Mouse (Mus musculus): ENCODE results near the gene Nudt15. TPM values are rescaled to one million over a fixed set of nuclear protein-coding genes. Genes with fewer than 3 reads are reported as not detected.

Nudt15 gene
- total RNA-seq, 2 experiments from 2014 or later: 4.6 to 5.6 TPM

- ATAC-seq (replicated peaks; ENCODE audit: poor library complexity): no peak
These were observed 39.2 kb downstream of the Nudt15 start for GRCm38 (mm10) chr14:73508630-73509395.

- ATAC-seq (replicated peaks; ENCODE audit: poor library complexity): peak; percentile 42
These were observed 40.2 kb downstream of the Nudt15 start for GRCm38 (mm10) chr14:73507702-73508376.

GRCm38 (mm10) chr14:73507200-73507599 is 40.8 kb downstream of the Nudt15 start:
- no peak for ATAC-seq (replicated peaks; ENCODE audit: poor library complexity)

- ATAC-seq (replicated peaks; ENCODE audit: poor library complexity): no peak
These were observed 41.8 kb downstream of the Nudt15 start for GRCm38 (mm10) chr14:73506283-73506682.

- ATAC-seq (replicated peaks; ENCODE audit: poor library complexity): no peak
These were observed 44.7 kb downstream of the Nudt15 start for GRCm38 (mm10) chr14:73503237-73503933.

- ATAC-seq (replicated peaks; ENCODE audit: poor library complexity): no peak
These were observed 45.4 kb downstream of the Nudt15 start for GRCm38 (mm10) chr14:73502591-73503184.

- no peak for ATAC-seq (replicated peaks; ENCODE audit: poor library complexity)
These were observed 46.3 kb downstream of the Nudt15 start for GRCm38 (mm10) chr14:73501721-73502120.

- ATAC-seq (replicated peaks; ENCODE audit: poor library complexity): no peak
These were observed 46.8 kb downstream of the Nudt15 start for GRCm38 (mm10) chr14:73501283-73501682.

GRCm38 (mm10) chr14:73495753-73496152 is 52.3 kb downstream of the Nudt15 start:
- no peak for ATAC-seq (replicated peaks; ENCODE audit: poor library complexity)

GRCm38 (mm10) chr14:73494122-73494521 is 53.9 kb downstream of the Nudt15 start:
- peak; percentile 99 for ATAC-seq (replicated peaks; ENCODE audit: poor library complexity)

- no peak for ATAC-seq (replicated peaks; ENCODE audit: poor library complexity)
These were observed 54.7 kb downstream of the Nudt15 start for GRCm38 (mm10) chr14:73493356-73493755.

GRCm38 (mm10) chr14:73486641-73487040 is 61.4 kb downstream of the Nudt15 start:
- ATAC-seq (replicated peaks; ENCODE audit: poor library complexity): no peak

GRCm38 (mm10) chr14:73484366-73485110 is 63.5 kb downstream of the Nudt15 start:
- no peak for ATAC-seq (replicated peaks; ENCODE audit: poor library complexity)

- ATAC-seq (replicated peaks; ENCODE audit: poor library complexity): no peak
These were observed 64.4 kb downstream of the Nudt15 start for GRCm38 (mm10) chr14:73483516-73484229.

- ATAC-seq (replicated peaks; ENCODE audit: poor library complexity): no peak
These were observed 68.3 kb downstream of the Nudt15 start for GRCm38 (mm10) chr14:73479771-73480170.

- no peak for ATAC-seq (replicated peaks; ENCODE audit: poor library complexity)
These were observed 69.7 kb downstream of the Nudt15 start for GRCm38 (mm10) chr14:73478321-73478720.

- ATAC-seq (replicated peaks; ENCODE audit: poor library complexity): no peak
These were observed 71.0 kb downstream of the Nudt15 start for GRCm38 (mm10) chr14:73477077-73477476.

- no peak for ATAC-seq (replicated peaks; ENCODE audit: poor library complexity)
These were observed 71.6 kb downstream of the Nudt15 start for GRCm38 (mm10) chr14:73476361-73476934.

GRCm38 (mm10) chr14:73475506-73475905 is 72.5 kb downstream of the Nudt15 start:
- no peak for ATAC-seq (replicated peaks; ENCODE audit: poor library complexity)
